In genomic region chr6:87849780-87850154, GRCm38 (mm10) we compare ENCODE assay signal across 8 mouse cellular contexts. TPM values are rescaled to one million over a fixed set of nuclear protein-coding genes. Genes with fewer than 3 reads are reported as not detected.
A peak's percentile ranks its signal among the peaks of the same experiment; 100 is the strongest.
DNase-seq lines count a peak whose midpoint lies in the region; ATAC-seq lines count a peak whose summit lies in the region.

No protein-coding gene starts in this region.

- H3K4me2 ChIP-seq in embryonic facial prominence, embryonic 11.5 days (ENCODE audit: low read depth, low read length), result peak overlapping the region; percentile 59

- H3K9ac ChIP-seq in embryonic facial prominence, embryonic 11.5 days (replicated peaks; ENCODE audit: low read length), result peak overlapping the region; percentile 92

- H3K36me3 ChIP-seq in embryonic facial prominence, embryonic 11.5 days (replicated peaks; ENCODE audit: control insufficient read depth, insufficient read depth, low read depth, low read length), result peaks cover 7% of the 10 kb centered on the region
- H3K36me3 ChIP-seq in limb, embryonic 10.5 days, result peaks cover 41% of the 10 kb centered on the region

- under 1% methylated on average over 8 of the region's 8 CpGs for WGBS in embryonic facial prominence, embryonic 11.5 days
- WGBS in limb, embryonic 10.5 days, result under 1% methylated on average over 8 of the region's 8 CpGs

- H3K4me1 ChIP-seq in embryonic facial prominence, embryonic 11.5 days (ENCODE audit: control insufficient read depth, insufficient read depth, low read length), result no peaks in the 10 kb centered on the region
- H3K4me1 ChIP-seq in limb, embryonic 10.5 days, result peaks cover 28% of the 10 kb centered on the region

- ATAC-seq in embryonic facial prominence, embryonic 11.5 days (replicated peaks; ENCODE audit: insufficient number of reproducible peaks, low FRiP score, low TSS enrichment, low read depth), result no peak

- no peaks in the 10 kb centered on the region for H3K27me3 ChIP-seq in embryonic facial prominence, embryonic 11.5 days (ENCODE audit: control insufficient read depth, insufficient read depth, low read length)
- H3K27me3 ChIP-seq in limb, embryonic 10.5 days (ENCODE audit: low read depth, poor library complexity, severe bottlenecking), result no peaks in the 10 kb centered on the region

- H3K27ac ChIP-seq in embryonic facial prominence, embryonic 11.5 days (replicated peaks; ENCODE audit: low read depth, low read length), result no peak overlapping the region; the same call in 1 of the 2 replicates
- peak overlapping the region; percentile 100 for H3K27ac ChIP-seq in limb, embryonic 10.5 days

- no peaks in the 10 kb centered on the region for H3K9me3 ChIP-seq in embryonic facial prominence, embryonic 11.5 days (replicated peaks; ENCODE audit: control insufficient read depth, low read length)
- H3K9me3 ChIP-seq in limb, embryonic 10.5 days (replicated peaks), result no peaks in the 10 kb centered on the region

- peak overlapping the region; percentile 74 for H3K4me3 ChIP-seq in embryonic facial prominence, embryonic 11.5 days (ENCODE audit: low read depth, low read length)
- H3K4me3 ChIP-seq in limb, embryonic 10.5 days, result peak overlapping the region; percentile 95

- DNase-seq in thymus, postnatal 0 days (ENCODE audit: low spot score), result peak; percentile 46
- no peak for DNase-seq in thymus, postnatal 10 days (ENCODE audit: low spot score in 2 of 2)
- DNase-seq in embryonic facial prominence, embryonic 11.5 days (ENCODE audit: low spot score), result peak; percentile 59
- peak; percentile 72 for DNase-seq in limb, embryonic 10.5 days (ENCODE audit: low spot score)
- peak; percentile 32 for DNase-seq in neural tube, embryonic 10.5 days (ENCODE audit: extremely low spot score, low spot score)
- no peak for DNase-seq in layer of hippocampus, postnatal 36 days
- DNase-seq in spleen, postnatal 10 days (ENCODE audit: low spot score in 2 of 2), result no peak
- DNase-seq in urinary bladder, postnatal 25 days (ENCODE audit: low spot score), result no peak

RNA-seq across cellular contexts. Expression of gene Cnbp, which starts 1.1 kb away (rescaled TPM):
- polyA plus RNA-seq in thymus, postnatal 0 days (2015; fragmentation: Nextera tagmentation; extraction: Ambion mirVana), result 1,228 and 1,268 TPM in 2 replicates
- polyA plus RNA-seq in embryonic facial prominence, embryonic 11.5 days (2014; fragmentation: Nextera tagmentation; extraction: Ambion mirVana), result 1,277 and 1,368 TPM in 2 replicates
- 1,415 and 1,701 TPM in 2 replicates for polyA plus RNA-seq in limb, embryonic 10.5 days (2016; fragmentation: Nextera tagmentation; extraction: Ambion mirVana)
- 100 to 1,000 TPM; 254 to 269 TPM for total RNA-seq in layer of hippocampus, postnatal 36 days (2021)

RNA-seq across cellular contexts. Expression of gene Isy1, which starts 11.2 kb away (rescaled TPM):
- 75.0 and 78.3 TPM in 2 replicates for polyA plus RNA-seq in thymus, postnatal 0 days (2015; fragmentation: Nextera tagmentation; extraction: Ambion mirVana)
- 79.3 and 81.0 TPM in 2 replicates for polyA plus RNA-seq in embryonic facial prominence, embryonic 11.5 days (2014; fragmentation: Nextera tagmentation; extraction: Ambion mirVana)
- polyA plus RNA-seq in limb, embryonic 10.5 days (2016; fragmentation: Nextera tagmentation; extraction: Ambion mirVana), result 68.8 and 74.0 TPM in 2 replicates
- 10 to 100 TPM; 29.6 to 30.0 TPM for total RNA-seq in layer of hippocampus, postnatal 36 days (2021)

RNA-seq across cellular contexts. Expression of gene Gm45140, which starts 14.2 kb away (rescaled TPM):
- 2.3 and 2.5 TPM in 2 replicates for polyA plus RNA-seq in thymus, postnatal 0 days (2015; fragmentation: Nextera tagmentation; extraction: Ambion mirVana)
- polyA plus RNA-seq in embryonic facial prominence, embryonic 11.5 days (2014; fragmentation: Nextera tagmentation; extraction: Ambion mirVana), result 1.2 and 3.2 TPM in 2 replicates
- polyA plus RNA-seq in limb, embryonic 10.5 days (2016; fragmentation: Nextera tagmentation; extraction: Ambion mirVana), result 2.7 and 3.6 TPM in 2 replicates
- total RNA-seq in layer of hippocampus, postnatal 36 days (2021), result 1 to 10 TPM; 1.8 to 3.4 TPM

RNA-seq across cellular contexts. Expression of gene Rab43, which starts 37.8 kb away (rescaled TPM):
- polyA plus RNA-seq in thymus, postnatal 0 days (2015; fragmentation: Nextera tagmentation; extraction: Ambion mirVana), result 9.9 and 11.7 TPM in 2 replicates
- polyA plus RNA-seq in embryonic facial prominence, embryonic 11.5 days (2014; fragmentation: Nextera tagmentation; extraction: Ambion mirVana), result 4.8 and 7.3 TPM in 2 replicates
- 5.3 and 7.6 TPM in 2 replicates for polyA plus RNA-seq in limb, embryonic 10.5 days (2016; fragmentation: Nextera tagmentation; extraction: Ambion mirVana)
- 10 to 100 TPM; 15.5 to 16.7 TPM for total RNA-seq in layer of hippocampus, postnatal 36 days (2021)

RNA-seq across cellular contexts. Expression of gene Copg1, which starts 37.8 kb away (rescaled TPM):
- 75.0 and 75.5 TPM in 2 replicates for polyA plus RNA-seq in thymus, postnatal 0 days (2015; fragmentation: Nextera tagmentation; extraction: Ambion mirVana)
- polyA plus RNA-seq in embryonic facial prominence, embryonic 11.5 days (2014; fragmentation: Nextera tagmentation; extraction: Ambion mirVana), result 147 and 150 TPM in 2 replicates
- 153 and 174 TPM in 2 replicates for polyA plus RNA-seq in limb, embryonic 10.5 days (2016; fragmentation: Nextera tagmentation; extraction: Ambion mirVana)
- total RNA-seq in layer of hippocampus, postnatal 36 days (2021), result 100 to 1,000 TPM; 238 to 252 TPM

Comparison
In these comparisons a context has a peak if more than half of its experiments do, and no peak if none do; other contexts are left out.
1. DNase-seq: peak in thymus, postnatal 0 days (single experiment), embryonic facial prominence, embryonic 11.5 days (single experiment), limb, embryonic 10.5 days (single experiment) and neural tube, embryonic 10.5 days (single experiment); none in thymus, postnatal 10 days (0 of 2), layer of hippocampus, postnatal 36 days (0 of 2), spleen, postnatal 10 days (0 of 2) and urinary bladder, postnatal 25 days (single experiment).